Mouse (Mus musculus) CH12.LX (cell line): ENCODE data around the gene Tdrd7.

Experiments
- BHLHE40 ChIP-seq: IDR thresholded peaks from 2 replicates; pipeline ENCODE4 v1.6.1; 2011; ENCODE audit warnings: mild to moderate bottlenecking, low read depth, low read length, improper control_type of control experiment
- CHD1 ChIP-seq: IDR thresholded peaks from 2 replicates; pipeline ENCODE4 v1.6.1; 2012; ENCODE audit warnings: low read depth, low read length, improper control_type of control experiment, inconsistent platforms
- CTCF ChIP-seq, 2 experiments: IDR thresholded peaks in 1 of 2; conservative IDR thresholded peaks in 1 of 2; 2 replicates each; pipeline ENCODE4 v1.5.1; 2011 to 2012; ENCODE audit warnings: low read depth in 2 of 2, low read length in 2 of 2, improper control_type of control experiment in 1 of 2, inconsistent platforms in 1 of 2, mild to moderate bottlenecking in 1 of 2, moderate library complexity in 1 of 2
- EP300 ChIP-seq: IDR thresholded peaks from 2 replicates; pipeline ENCODE4 v1.6.1; 2011; ENCODE audit warnings: low read length, improper control_type of control experiment
- KAT2A ChIP-seq: IDR thresholded peaks from 2 replicates; pipeline ENCODE4 v1.6.1; 2012; ENCODE audit warnings: low read length, improper control_type of control experiment, inconsistent platforms; ENCODE audit not compliant: insufficient replicate concordance
- MAFK ChIP-seq: IDR thresholded peaks from 2 replicates; pipeline ENCODE4 v1.6.1; 2011; ENCODE audit warnings: low read length, improper control_type of control experiment; ENCODE audit not compliant: insufficient replicate concordance
- MYC ChIP-seq: IDR thresholded peaks from 2 replicates; pipeline ENCODE4 v1.6.1; 2011; ENCODE audit warnings: low read depth, mild to moderate bottlenecking, improper control_type of control experiment, low read length
- NRF1 ChIP-seq: IDR thresholded peaks from 2 replicates; pipeline ENCODE4 v1.6.1; 2014; ENCODE audit warnings: low read depth, mild to moderate bottlenecking, inconsistent platforms, low read length, improper control_type of control experiment, moderate library complexity
- POLR2A ChIP-seq: IDR thresholded peaks from 2 replicates; pipeline ENCODE4 v1.6.1; 2011; ENCODE audit warnings: low read depth, mild to moderate bottlenecking, improper control_type of control experiment, low read length
- POLR2AphosphoS2 ChIP-seq: IDR thresholded peaks from 2 replicates; pipeline ENCODE4 v1.6.1; 2011; ENCODE audit warnings: low read depth, low read length, improper control_type of control experiment
- RAD21 ChIP-seq: IDR thresholded peaks from 2 replicates; pipeline ENCODE4 v1.6.1; 2011; ENCODE audit warnings: low read depth, mild to moderate bottlenecking, low read length, improper control_type of control experiment, moderate library complexity
- TCF12 ChIP-seq: IDR thresholded peaks from 2 replicates; pipeline ENCODE4 v1.6.1; 2014; ENCODE audit warnings: low read depth, mild to moderate bottlenecking, inconsistent platforms, low read length, improper control_type of control experiment
- UBTF ChIP-seq: IDR thresholded peaks from 2 replicates; pipeline ENCODE4 v1.6.1; 2012; ENCODE audit warnings: low read depth, mild to moderate bottlenecking, inconsistent platforms, low read length, improper control_type of control experiment, moderate library complexity
- ZKSCAN1 ChIP-seq: IDR thresholded peaks from 2 replicates; pipeline ENCODE4 v1.6.1; 2012; ENCODE audit warnings: low read depth, inconsistent platforms, low read length, improper control_type of control experiment, borderline replicate concordance

- TF ChIP-seq CTCF (conservative IDR thresholded peaks at IDR 0.05 in 1 of 2, IDR thresholded peaks at IDR 0.05 in 1 of 2; ENCODE audit: low read depth in 2 of 2, low read length in 2 of 2) (peak in 1 of 2 experiments; percentile 65; a peak in 2 of 4 replicates), RAD21 (peak; percentile 70), KAT2A (no peak), POLR2A (no peak), UBTF (no peak), ZKSCAN1 (no peak), NRF1 (no peak), EP300 (no peak), CHD1 (no peak), MYC (no peak), BHLHE40 (no peak), TCF12 (no peak), MAFK (no peak), POLR2AphosphoS2 (no peak)
These were observed 64.4 kb downstream of the Tdrd7 start for GRCm38 (mm10) chr4:46029552-46029951.
